Mouse (Mus musculus) frontal cortex, adult (tissue): ENCODE measurements around the gene Ripk4.
A peak's percentile ranks its signal among the peaks of the same experiment; 100 is the strongest.

ENCODE experiments used
- ATAC-seq: cut with Nextera tagmentation; 2 replicates; pipeline ENCODE4 v1.9.2; 2017; ENCODE audit warnings: mild to moderate bottlenecking, moderate library complexity, mixed read lengths; ENCODE audit not compliant: low TSS enrichment

The Ripk4 gene

DNA sequence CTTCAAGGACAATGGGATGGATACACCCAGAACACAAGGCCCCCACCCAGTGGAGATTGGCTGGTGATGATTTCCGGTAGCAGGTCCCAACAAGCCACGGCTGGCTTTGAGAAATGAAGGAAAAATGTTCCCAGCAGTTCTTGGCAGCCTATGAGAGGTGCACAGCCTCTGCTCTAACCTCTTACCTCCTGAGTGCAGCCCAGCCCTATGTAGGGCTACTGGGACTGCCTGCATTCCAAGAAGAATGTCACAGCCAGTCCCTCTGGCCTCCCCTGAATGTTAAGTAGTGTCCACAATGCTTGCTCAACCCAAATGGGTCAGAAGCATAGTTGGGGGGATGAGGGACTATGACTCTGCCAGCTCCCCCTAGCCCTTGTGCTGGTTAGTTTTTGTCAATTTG, 27.0 kb downstream of the Ripk4 start:
- peak; percentile 52; the same call in 1 of the 2 replicates for ATAC-seq

DNA sequence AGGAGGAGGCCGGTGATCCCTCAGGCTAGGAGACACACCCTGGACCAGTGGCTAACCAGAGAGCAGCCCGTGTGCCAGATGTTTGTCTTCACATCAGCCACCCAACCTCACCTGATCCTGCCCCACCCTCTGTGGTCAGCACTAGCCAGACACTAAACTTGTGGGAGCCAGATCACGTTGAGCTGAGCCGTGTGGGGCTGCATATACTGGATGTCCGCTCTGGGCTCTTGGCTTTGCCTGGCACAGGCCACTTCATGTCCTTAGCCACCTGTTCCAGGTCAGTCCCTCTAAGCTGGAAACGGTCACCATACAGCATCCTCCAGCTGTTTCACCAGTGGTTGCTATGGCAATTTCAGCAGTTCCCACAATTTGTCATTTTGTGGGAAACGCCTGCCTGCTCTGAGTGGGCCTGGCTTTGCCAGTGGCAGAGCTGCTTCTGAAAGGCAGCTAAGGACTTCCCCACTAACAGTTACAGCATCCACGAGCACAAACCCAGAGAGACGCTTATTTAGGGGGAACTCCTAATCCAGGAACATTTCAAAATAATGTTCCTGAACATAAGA, 28.7 kb downstream of the Ripk4 start:
- ATAC-seq: no peak

DNA sequence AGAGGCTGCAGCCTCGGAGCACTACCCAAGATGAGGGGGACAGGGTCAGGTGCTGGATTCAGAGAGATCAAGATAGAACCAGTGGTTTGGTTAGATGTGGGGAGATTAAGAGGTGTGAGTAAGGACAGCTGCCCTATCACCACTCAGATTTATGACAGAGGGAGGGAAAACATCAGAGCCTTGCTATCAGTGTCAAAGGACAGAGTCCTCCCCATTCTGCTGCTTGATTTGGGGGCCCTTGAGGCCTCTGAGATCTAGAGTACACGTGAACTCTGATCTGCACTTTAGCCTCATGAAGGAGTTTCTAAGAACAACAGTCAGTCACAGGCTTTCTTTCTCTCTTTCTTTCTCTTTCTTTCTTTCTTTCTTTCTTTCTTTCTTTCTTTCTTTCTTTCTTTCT, 30.0 kb downstream of the Ripk4 start:
- no peak for ATAC-seq

DNA sequence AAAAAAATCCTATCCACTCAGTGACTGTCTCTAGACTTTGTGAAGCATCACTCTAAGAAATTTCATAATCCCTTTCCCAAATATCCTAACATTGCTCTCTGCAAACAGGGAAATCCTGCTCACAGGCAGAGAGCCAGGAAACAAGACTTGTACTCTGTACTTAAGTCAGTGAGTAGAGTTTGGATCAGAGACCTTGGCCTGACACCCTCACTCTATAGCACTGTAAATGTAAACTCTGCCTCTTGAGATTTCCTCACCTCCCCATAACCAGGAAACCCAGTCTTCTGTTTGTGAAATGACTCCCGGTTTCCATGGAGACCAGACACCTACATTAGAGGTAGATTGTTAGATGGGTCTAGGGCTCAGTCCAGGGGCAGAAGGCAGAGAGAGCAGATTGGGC, 33.3 kb downstream of the Ripk4 start:
- ATAC-seq: no peak

DNA sequence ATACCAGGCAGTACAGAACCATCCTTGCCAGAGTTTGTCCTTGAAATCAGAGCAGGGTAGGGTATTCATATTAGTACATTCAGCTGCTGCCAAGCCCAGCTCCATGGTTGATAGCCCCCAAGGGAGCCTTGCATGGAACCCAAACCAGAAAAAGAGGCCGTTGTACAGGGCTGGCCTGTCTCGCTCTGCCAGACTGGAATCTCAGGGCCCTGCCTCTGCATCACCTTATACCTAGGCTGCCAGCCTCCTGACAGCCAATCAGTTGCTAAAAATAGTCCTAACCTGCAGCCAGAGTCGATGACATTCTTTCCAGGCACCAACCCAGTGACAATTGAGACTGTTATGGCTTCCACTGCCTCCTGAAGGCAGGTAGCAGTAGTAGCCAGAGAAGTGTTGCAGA, 37.2 kb downstream of the Ripk4 start:
- ATAC-seq: no peak

DNA sequence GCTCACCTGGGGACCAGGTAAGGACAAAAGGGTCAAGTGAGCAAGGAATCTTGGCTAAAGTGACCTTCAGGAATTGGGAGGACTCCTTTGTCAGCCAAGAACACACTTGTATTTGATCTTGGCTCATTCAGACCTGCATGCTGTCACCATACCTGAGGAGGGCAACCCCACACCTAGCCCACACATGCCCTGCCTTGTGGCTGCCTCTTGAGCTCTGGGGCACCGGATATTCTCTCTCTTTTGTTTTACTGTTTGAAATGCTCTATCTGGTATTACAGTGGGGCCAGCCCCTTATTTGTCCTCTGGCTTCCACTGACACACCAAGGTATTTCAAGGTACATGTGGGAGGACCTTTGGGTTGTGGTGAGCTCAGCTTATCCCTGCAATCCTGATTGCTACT, 43.5 kb downstream of the Ripk4 start:
- no peak for ATAC-seq

DNA sequence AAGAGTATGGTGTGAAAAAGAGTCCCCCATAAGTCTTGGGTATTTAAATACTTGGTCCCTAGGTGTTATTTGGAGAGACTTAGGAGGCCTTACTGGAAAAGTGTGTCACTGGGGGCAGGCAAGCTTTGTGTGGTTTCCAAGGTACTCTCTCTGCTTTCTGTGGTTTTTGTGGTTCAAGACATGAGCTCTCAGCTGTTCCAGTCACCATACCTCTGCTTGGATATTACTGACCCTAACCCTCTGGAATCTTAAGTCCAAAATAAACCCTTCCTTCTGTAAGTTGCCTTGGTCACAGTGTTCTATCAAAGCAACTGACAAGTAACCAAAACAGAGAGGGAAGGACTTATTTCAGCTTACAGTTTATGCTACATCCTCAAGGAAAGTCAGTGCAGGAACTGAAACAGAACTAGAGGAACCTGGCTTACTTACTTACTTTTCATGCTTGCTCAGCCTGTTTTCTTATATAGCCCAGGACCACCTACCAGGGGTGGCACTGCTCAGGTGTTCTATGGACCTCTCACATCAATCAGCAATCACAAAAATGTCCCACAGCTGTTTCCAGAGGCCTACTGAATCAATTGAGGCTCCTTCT, 44.1 kb downstream of the Ripk4 start:
- ATAC-seq: no peak

DNA sequence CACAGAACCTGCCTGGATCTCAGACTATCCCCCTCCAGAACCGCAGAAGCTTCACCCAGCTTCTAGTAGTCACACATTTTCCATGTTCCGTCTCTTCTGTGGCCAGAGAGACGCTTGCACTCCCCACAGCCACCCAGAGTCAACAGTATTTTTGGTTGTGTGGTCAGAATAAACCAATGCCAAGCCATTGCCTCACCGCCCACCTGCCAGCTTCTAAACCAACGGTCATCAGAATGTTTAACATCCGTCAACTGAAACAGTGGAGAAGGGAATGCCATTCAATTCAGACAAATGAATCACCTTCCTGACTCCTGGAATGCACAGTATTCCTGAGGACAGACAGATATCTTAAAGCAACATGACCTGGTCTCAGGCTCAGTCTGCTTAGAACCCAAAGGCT, 47.0 kb downstream of the Ripk4 start:
- no peak for ATAC-seq

DNA sequence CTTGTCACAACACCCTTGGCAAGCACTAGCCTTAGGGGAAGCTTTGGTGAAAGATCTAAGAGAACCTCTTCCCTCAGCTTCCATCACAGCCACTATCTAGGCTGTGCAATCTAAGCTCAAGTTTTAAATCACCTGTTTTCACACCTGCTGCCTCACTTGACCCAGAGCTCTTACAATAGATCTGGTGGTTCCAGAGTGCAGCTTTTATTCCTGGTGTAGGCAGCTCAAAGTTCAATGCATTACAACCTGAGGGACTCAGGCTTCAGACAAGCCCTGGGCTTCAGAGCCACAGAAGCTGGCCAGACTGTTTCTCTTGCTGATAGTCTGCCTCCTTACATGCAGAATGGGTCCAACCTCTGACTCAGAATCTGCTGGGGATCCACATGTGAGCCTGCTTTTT, 51.5 kb downstream of the Ripk4 start:
- no peak for ATAC-seq

DNA sequence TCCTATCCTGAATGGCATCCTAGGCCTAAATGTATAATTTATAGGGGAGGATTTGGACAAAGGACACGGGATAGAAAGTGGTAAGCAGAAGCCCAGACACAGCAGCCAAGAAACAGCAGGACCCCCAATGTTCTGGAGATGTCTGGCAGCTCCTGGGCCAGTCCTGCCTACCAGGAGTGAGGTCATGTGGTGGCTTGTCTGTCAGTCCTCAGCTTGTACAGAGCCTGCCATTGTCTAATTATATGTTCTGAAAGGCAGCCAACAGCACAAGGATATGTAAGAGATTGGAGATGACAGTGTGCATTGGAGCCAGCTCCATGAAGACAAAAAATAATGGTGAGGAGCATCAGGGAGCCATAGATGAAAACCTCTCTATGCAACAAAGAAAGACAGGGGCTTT, 61.7 kb downstream of the Ripk4 start:
- ATAC-seq: peak; percentile 69

DNA sequence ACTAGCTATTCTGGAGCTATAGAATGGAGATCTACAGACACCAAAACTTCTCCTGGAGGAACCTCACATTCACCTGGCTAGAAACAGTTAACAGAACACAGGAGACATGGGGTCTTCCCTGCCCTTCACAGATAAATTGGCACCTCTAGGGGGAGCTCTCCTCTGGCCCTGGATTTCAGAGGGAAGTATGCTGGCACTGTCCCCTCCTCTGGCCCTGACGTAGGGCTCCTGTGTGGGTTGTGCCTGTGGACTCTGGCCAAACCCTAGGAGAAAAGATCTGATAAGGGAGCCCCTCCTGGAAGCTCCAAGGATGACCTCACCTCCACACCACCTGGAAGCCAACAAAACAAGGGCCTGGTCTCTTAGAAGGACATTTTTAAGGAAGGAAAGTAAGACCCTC, 65.8 kb downstream of the Ripk4 start:
- no peak for ATAC-seq

DNA sequence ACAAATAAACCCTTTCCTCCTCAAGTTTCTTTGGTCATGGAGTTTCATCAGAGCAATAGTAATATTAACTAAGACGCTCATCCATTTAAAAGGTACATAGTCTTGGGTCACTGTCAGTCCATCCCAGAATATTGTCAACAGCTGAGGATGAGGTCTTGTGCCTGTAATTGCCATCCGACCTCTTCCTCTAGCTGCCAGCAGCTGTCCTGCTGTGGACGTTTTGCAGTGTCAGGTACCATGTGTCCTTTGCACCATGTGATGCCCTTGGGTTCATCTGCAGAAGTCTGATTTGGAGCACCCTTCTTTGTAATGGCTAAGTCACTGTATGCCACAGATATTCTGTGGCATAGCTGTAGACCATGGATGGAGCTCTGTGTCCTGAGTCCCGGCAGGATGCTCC, 67.9 kb downstream of the Ripk4 start:
- ATAC-seq: no peak
